Mouse (Mus musculus): Measurements from ENCODE around the gene Arhgef11.
"Not testable (repeated sequence)": the region's sequence is repeated elsewhere in the genome, so short reads cannot be mapped to it uniquely, and the experiment has no call there.

The Arhgef11 gene

DNA sequence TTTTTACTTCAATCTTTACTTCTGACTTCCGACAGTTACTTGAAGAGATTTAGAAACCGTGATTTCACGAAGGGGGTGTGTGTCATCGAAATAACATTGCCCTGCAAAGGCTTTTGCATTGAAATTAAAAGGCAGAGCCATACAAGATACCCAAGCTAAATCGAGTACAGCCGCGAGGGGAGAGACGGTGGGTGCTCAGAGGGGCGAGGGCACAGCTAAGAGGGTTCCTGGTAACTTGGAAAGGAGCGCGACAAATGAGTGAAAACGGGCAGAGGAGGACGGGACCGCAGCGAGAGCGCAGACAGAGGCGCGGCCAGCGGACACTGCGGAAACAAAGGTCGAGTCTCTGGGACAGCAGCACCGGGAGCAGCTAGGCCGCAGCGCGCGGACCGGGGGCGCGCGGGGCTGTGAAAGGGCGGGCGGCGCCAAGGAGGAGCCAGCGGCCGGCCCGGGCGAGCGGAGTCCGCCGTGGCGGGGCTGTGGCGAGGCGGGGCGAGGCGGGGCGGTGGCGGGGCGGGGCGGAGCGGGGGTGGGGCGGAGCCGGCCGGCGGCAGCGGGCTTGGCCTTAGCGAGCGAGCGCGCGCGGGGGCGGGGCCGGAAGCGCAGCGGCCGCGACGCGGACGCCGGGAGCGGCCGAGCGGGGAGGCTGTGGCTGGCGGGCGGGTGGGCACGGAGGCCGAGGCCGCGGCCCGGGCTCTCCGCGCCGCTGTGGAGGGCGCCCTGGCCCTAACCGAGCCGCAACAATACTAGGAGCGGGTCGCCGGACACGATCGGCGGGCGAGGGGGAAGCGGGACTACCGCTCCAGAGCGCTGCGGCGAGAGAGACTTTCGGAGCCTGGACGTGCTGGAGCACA is at the start of gene Arhgef11:
Arhgef11 (plus strand) TSS at position 603 of the 854 bp plus-strand sequence.
- peak; percentile 87 for DNase-seq (ENCODE audit: low spot score)

DNA sequence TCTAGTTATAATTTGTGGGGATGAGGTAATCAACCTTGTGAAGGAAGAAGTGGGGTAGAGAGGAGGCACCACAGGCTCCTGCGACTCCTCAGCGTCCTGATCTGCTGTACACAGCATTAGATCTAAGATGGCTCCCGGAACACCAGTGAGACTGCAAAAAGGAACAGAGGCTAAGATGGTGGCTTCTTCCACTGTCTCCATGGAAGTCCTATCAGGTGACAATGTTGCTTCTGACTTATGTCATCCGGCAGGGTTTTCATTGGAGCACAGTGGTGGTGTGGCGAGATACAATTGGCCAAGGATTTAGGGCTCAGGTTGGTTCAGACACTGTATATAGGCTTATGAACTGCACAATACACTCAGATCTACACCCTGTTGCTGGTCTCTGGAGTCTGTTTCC is 48.7 kb upstream of the Arhgef11 start:
- DNase-seq (ENCODE audit: low spot score), result no peak

- no peak for DNase-seq (ENCODE audit: low spot score)
Observed at GRCm38 (mm10) chr3:87575766-87576165, 41.6 kb upstream of the Arhgef11 start.

DNA sequence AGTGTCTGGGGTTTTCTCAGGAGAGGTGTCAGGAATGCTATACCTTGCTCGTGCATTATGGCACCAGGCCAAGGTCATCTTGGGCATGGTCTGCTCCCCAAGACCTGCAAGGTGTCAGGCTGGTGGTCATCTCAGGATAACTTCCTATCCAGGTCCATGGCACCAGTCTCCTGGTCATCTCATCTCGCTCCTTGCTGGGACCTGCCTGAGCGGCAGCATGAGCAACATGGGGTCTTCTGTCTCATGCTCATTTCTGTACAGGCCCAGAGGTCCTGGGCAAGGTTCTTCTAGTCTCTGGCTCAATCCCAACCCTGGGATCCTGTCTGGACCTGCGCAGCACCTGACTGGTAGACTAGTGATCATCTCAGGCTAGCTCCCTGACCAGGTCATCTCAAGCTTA is 35.1 kb upstream of the Arhgef11 start:
- DNase-seq (ENCODE audit: low spot score), result no peak

DNA sequence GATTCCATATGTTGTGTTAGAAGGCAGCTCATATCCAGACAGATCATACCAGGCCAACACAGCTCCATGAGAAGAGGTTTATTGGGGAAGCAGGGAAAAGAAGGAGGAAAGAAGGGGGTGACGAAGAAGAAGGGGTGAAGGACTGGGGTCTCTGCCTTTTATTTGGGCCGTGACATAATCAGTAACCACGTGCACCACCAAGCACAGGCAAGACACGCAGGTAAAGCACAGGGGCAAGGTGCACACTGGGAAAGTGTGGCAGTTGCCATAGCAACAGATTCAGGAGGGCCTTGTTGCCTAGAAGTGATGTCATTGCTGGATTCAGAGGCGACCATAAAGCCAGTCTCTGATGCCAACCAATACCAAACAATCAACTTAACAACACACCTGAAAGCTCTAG is 23.6 kb upstream of the Arhgef11 start:
- no peak for DNase-seq (ENCODE audit: low spot score)

GRCm38 (mm10) chr3:87595328-87595727 is 22.0 kb upstream of the Arhgef11 start:
- DNase-seq (ENCODE audit: low spot score), result not testable (repeated sequence)

GRCm38 (mm10) chr3:87601077-87601476 is 16.3 kb upstream of the Arhgef11 start:
- not testable (repeated sequence) for DNase-seq (ENCODE audit: low spot score)

GRCm38 (mm10) chr3:87616354-87616753 is 1.0 kb upstream of the Arhgef11 start:
- no peak for DNase-seq (ENCODE audit: low spot score)

- no peak for DNase-seq (ENCODE audit: low spot score)
Observed at GRCm38 (mm10) chr3:87617811-87618130, 412 bp downstream of the Arhgef11 start.

DNA sequence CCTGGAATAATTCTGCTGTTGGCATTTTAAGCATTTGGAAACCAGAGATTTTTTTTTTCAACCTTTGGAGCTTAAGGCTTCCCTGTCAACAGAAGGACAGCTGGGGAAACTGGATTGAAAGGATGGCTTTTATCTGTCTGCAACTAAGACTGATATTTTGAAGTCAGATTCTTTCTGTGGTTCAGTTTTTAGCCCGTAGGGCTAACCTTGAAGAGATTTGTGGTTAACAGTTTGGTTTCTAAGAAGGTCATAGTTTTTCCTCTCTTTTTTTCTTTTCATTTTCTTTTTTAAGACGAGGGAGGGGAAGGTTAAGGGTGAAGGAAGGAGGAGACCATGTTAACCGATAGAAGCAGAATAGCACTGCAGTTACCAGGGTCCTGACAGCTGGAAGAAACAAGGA is 881 bp downstream of the Arhgef11 start:
- DNase-seq (ENCODE audit: low spot score), result no peak

DNA sequence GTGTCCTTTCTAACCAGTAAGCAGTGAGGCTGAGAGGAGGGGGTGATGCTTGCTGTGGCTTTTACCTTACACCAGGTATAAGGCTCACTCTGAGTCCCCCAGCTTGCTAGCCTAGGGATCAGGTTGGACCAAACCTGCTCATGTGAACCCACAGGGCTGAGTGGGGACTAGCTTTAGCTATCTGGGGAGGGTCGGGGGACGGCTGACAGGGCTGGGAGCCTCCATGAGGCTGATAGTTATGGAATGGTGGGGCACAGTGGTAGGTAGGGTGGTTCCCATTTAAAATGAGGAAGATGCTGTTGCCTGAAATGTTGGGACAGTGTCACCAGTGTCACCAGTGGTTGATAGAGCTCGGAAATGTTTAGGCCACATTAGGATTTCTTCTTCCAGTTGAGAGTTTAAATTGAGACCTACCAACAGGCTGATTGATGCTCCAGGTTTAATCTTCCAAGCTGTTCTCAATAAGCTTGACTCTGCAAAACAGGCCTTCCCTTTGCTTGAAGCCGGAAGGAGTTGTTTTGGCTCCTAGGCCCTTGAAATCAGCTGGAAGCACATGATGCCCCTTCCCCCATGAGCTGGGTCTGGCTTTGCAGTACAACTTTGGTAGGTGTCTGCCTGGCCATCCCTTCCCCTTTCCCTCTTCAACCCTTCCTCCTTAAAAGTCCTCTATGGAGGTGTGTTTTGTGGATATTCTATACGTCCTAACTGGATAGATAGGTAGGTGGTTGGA is 1.8 kb downstream of the Arhgef11 start:
- DNase-seq (ENCODE audit: low spot score), result no peak

DNA sequence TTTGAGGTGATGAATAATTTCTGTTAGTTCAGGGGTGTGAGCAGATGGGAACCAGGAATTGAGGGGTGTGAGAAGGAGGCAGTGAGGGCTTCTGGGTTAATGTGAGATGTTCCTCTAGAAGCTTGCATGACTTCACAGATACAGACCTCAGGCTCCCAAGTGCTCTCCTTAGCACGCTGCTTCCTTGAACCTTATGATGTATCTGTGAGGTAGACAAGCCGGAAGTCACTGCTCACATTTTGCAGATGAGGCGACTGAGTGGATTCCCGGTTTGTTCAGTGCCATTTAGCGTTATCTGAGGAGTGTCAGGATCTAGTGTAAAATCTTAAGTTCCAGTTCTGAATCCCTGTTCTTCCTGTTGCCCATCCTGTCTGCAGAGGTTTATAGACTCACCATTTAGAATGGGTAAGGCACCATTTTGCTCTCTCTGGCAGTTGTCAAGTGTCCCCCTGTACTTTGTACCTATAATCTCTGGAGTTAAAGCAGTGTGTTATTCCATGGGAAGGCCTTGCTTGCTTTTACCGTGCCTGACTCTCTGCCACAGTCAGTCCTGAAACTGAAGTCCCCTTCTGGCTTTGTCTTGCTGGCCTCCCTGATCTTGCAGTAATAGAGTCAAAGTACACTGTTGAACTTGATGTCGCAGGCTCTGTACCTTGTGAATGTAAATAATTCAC is 3.0 kb downstream of the Arhgef11 start:
- DNase-seq (ENCODE audit: low spot score), result no peak

GRCm38 (mm10) chr3:87624899-87625298 is 7.5 kb downstream of the Arhgef11 start:
- DNase-seq (ENCODE audit: low spot score), result no peak

- DNase-seq (ENCODE audit: low spot score), result no peak
Observed at GRCm38 (mm10) chr3:87630899-87631298, 13.5 kb downstream of the Arhgef11 start.

- no peak for DNase-seq (ENCODE audit: low spot score)
Observed at GRCm38 (mm10) chr3:87631408-87631807, 14.0 kb downstream of the Arhgef11 start.

GRCm38 (mm10) chr3:87635514-87635913 is 18.2 kb downstream of the Arhgef11 start:
- DNase-seq (ENCODE audit: low spot score), result no peak

DNA sequence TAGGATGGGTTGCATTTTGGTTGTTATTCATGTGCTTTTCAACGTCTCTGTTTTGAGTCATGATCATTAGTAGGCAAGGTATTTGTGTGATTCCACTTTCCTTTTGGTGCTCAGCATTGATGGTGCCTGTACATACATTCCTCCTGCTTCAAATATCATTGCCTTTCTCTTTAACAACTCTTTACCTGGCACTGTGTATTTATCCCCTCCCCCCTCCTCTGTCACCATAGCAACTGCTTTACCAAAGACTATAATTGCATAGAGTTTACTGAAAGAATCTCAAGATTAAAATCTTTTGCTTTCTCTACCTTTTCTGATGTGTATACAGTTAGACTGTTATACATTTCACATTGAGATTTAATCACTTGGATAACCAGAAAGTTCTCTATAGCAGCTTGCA is 26.1 kb downstream of the Arhgef11 start:
- no peak for DNase-seq (ENCODE audit: low spot score)

GRCm38 (mm10) chr3:87646174-87646573 is 28.8 kb downstream of the Arhgef11 start:
- no peak for DNase-seq (ENCODE audit: low spot score)

DNA sequence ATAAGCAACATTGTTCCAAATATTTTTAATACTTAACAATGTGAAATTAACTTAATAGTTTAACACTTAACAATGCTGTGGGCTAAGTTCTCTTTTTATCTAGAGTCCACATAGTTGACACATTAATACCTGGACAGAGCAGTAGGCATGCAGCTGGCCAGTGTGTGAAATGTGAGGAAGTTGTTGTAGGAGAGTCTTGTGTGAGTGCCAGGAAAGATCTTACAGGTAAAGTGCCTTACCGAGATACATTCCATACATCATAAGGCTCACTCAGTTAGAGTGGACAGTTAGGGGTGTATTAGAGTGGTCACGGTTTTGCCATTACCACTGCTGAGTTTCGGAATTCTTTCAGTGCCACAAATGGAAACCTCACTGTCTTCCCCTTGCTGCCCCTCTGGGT is 31.7 kb downstream of the Arhgef11 start:
- no peak for DNase-seq (ENCODE audit: low spot score)

- no peak for DNase-seq (ENCODE audit: low spot score)
Observed at GRCm38 (mm10) chr3:87658348-87658747, 41.0 kb downstream of the Arhgef11 start.

- DNase-seq (ENCODE audit: low spot score), result no peak
Observed at GRCm38 (mm10) chr3:87659692-87660429, 42.5 kb downstream of the Arhgef11 start.

- no peak for DNase-seq (ENCODE audit: low spot score)
Observed at GRCm38 (mm10) chr3:87660479-87660878, 43.1 kb downstream of the Arhgef11 start.
